Mouse (Mus musculus) stomach, embryonic 16.5 days (tissue): ENCODE results near the gene Gm49387. TPM values are rescaled to one million over a fixed set of nuclear protein-coding genes. Genes with fewer than 3 reads are reported as not detected.

Experiments used
- ATAC-seq: fragments of 200-750 bp; cut with Nextera tagmentation; 2 replicates; pipeline ENCODE4 v1.8.0; 2017; ENCODE audit warnings: moderate number of reproducible peaks, moderate TSS enrichment; ENCODE audit not compliant: insufficient read depth, low FRiP score
- H3K27ac ChIP-seq: fragments of 300-500 bp; sonication (generic); 2 replicates; pipeline ENCODE4 v1.5.1; 2014; ENCODE audit warnings: low read length
- H3K27me3 ChIP-seq: fragments of 300-500 bp; sonication (generic); 2 replicates; pipeline ENCODE4 v1.6.1; 2014; ENCODE audit warnings: low read length, control low read depth, mixed read lengths; ENCODE audit not compliant: control insufficient read depth, insufficient read depth
- H3K36me3 ChIP-seq: fragments of 300-500 bp; sonication (generic); 2 replicates; pipeline ENCODE4 v1.6.1; 2014; ENCODE audit warnings: low read length; ENCODE audit not compliant: control insufficient read depth, insufficient read depth
- H3K4me1 ChIP-seq: fragments of 300-500 bp; sonication (generic); 2 replicates; pipeline ENCODE4 v1.6.1; 2014; ENCODE audit warnings: low read length, control low read depth, mixed read lengths; ENCODE audit not compliant: control insufficient read depth, insufficient read depth
- H3K4me2 ChIP-seq: fragments of 300-500 bp; sonication (generic); 2 replicates; pipeline ENCODE4 v1.6.1; 2014; ENCODE audit warnings: low read depth, low read length, mixed read lengths
- H3K4me3 ChIP-seq: fragments of 300-500 bp; sonication (generic); replicated peaks from 2 replicates; pipeline ENCODE4 v1.5.1; 2014; ENCODE audit warnings: mild to moderate bottlenecking, low read length
- H3K9ac ChIP-seq: fragments of 300-500 bp; sonication (generic); 2 replicates; pipeline ENCODE4 v1.6.1; 2014; ENCODE audit warnings: low read length
- H3K9me3 ChIP-seq: fragments of 300-500 bp; sonication (generic); replicated peaks from 2 replicates; pipeline ENCODE4 v1.6.1; 2016; ENCODE audit warnings: low read length, control low read depth; ENCODE audit not compliant: control insufficient read depth
- WGBS: fragments of 180-500 bp; shearing (Covaris S2); extraction: QIAGEN DNeasy Blood & Tissue Kit; methylation state at CpG from one replicate; pipeline ENCODE4 v1.1.7; 2014; 5-methylcytosine and 5-hydroxymethylcytosine counted together
- polyA plus RNA-seq: library from polyadenylated mRNA; unstranded; fragments of >200 nt; fragmentation: Nextera tagmentation; extraction: Ambion mirVana; gene quantifications from 2 replicates; pipeline ENCODE4 v1.2.1, GENCODE M21; 2015

The Gm49387 gene
- polyA plus RNA-seq, 1 experiment from 2014 or later = 0.77 TPM

GRCm38 (mm10) chr14:31559216-31559615 lies 81.5 kb downstream of the Gm49387 start:
- Histone ChIP-seq H3K4me3 (no peak overlapping the region), H3K9me3 (no peaks in the 10 kb centered on the region), H3K4me1 (peaks cover 7% of the 10 kb centered on the region; the same call in 1 of the 2 replicates), H3K36me3 (no peaks in the 10 kb centered on the region), H3K27me3 (no peaks in the 10 kb centered on the region), H3K4me2 (no peak overlapping the region), H3K27ac (no peak overlapping the region), H3K9ac (no peak overlapping the region)
- 57% methylated on average over 5 of the region's 5 CpGs for WGBS
- no peak for ATAC-seq

GRCm38 (mm10) chr14:31557784-31558183 lies 82.9 kb downstream of the Gm49387 start:
- no peaks in the 10 kb centered on the region for H3K9me3 ChIP-seq
- no peak for ATAC-seq
- H3K4me3 ChIP-seq = no peak overlapping the region
- H3K27ac ChIP-seq = no peak overlapping the region
- H3K27me3 ChIP-seq = no peaks in the 10 kb centered on the region
- no peak overlapping the region for H3K9ac ChIP-seq
- H3K4me2 ChIP-seq = no peak overlapping the region
- no peaks in the 10 kb centered on the region for H3K36me3 ChIP-seq
- H3K4me1 ChIP-seq = peaks cover 7% of the 10 kb centered on the region; the same call in 1 of the 2 replicates
- WGBS = 66% methylated on average over 9 of the region's 9 CpGs

GRCm38 (mm10) chr14:31557273-31557672 lies 83.4 kb downstream of the Gm49387 start:
- ATAC-seq = no peak
- Histone ChIP-seq H3K27me3 (no peaks in the 10 kb centered on the region), H3K4me3 (no peak overlapping the region), H3K9me3 (no peaks in the 10 kb centered on the region), H3K36me3 (no peaks in the 10 kb centered on the region), H3K4me1 (peaks cover 7% of the 10 kb centered on the region; the same call in 1 of the 2 replicates), H3K27ac (no peak overlapping the region), H3K9ac (no peak overlapping the region), H3K4me2 (no peak overlapping the region)
- 87% methylated on average over 8 of the region's 8 CpGs for WGBS

- H3K9me3 ChIP-seq = no peaks in the 10 kb centered on the region
- H3K4me2 ChIP-seq = no peak overlapping the region
- H3K4me1 ChIP-seq = peaks cover 7% of the 10 kb centered on the region; the same call in 1 of the 2 replicates
- WGBS = 83% methylated on average over 9 of the region's 9 CpGs
- ATAC-seq = no peak
- H3K27ac ChIP-seq = no peak overlapping the region
- H3K4me3 ChIP-seq = no peak overlapping the region
- no peaks in the 10 kb centered on the region for H3K27me3 ChIP-seq
- no peaks in the 10 kb centered on the region for H3K36me3 ChIP-seq
- H3K9ac ChIP-seq = no peak overlapping the region
Measured at GRCm38 (mm10) chr14:31556526-31557260, 84.0 kb downstream of the Gm49387 start.

- Histone ChIP-seq H3K9ac (no peak overlapping the region), H3K9me3 (no peaks in the 10 kb centered on the region), H3K4me1 (peaks cover 6% of the 10 kb centered on the region; the same call in 1 of the 2 replicates), H3K27ac (no peak overlapping the region), H3K36me3 (no peaks in the 10 kb centered on the region), H3K27me3 (no peaks in the 10 kb centered on the region), H3K4me2 (no peak overlapping the region), H3K4me3 (no peak overlapping the region)
- ATAC-seq = no peak
- WGBS = 45% methylated on average over 14 of the region's 14 CpGs
Measured at GRCm38 (mm10) chr14:31555963-31556434, 84.7 kb downstream of the Gm49387 start.

GRCm38 (mm10) chr14:31555021-31555420 lies 85.7 kb downstream of the Gm49387 start:
- H3K9ac ChIP-seq = no peak overlapping the region
- no peaks in the 10 kb centered on the region for H3K4me1 ChIP-seq
- no peak overlapping the region for H3K4me3 ChIP-seq
- H3K36me3 ChIP-seq = no peaks in the 10 kb centered on the region
- H3K4me2 ChIP-seq = no peak overlapping the region
- no peak overlapping the region for H3K27ac ChIP-seq
- H3K27me3 ChIP-seq = no peaks in the 10 kb centered on the region
- ATAC-seq = no peak
- H3K9me3 ChIP-seq = no peaks in the 10 kb centered on the region
- 90% methylated on average over 7 of the region's 7 CpGs for WGBS

- WGBS = 60% methylated on average over 11 of the region's 11 CpGs
- Histone ChIP-seq H3K27me3 (no peaks in the 10 kb centered on the region), H3K4me2 (peak overlapping the region; percentile 30), H3K36me3 (no peaks in the 10 kb centered on the region), H3K4me1 (peaks cover 5% of the 10 kb centered on the region; the same call in 1 of the 2 replicates), H3K9ac (peak overlapping the region; percentile 33; the same call in 1 of the 2 replicates), H3K27ac (peak overlapping the region; percentile 65), H3K4me3 (no peak overlapping the region), H3K9me3 (no peaks in the 10 kb centered on the region)
- peak; percentile 75; the same call in 1 of the 2 replicates for ATAC-seq
Measured at GRCm38 (mm10) chr14:31543885-31544442, 96.7 kb downstream of the Gm49387 start.

- H3K4me2 ChIP-seq = no peak overlapping the region
- no peaks in the 10 kb centered on the region for H3K36me3 ChIP-seq
- no peak overlapping the region for H3K4me3 ChIP-seq
- no peak for ATAC-seq
- no peaks in the 10 kb centered on the region for H3K9me3 ChIP-seq
- H3K27me3 ChIP-seq = no peaks in the 10 kb centered on the region
- H3K27ac ChIP-seq = no peak overlapping the region
- WGBS = 72% methylated on average over 6 of the region's 6 CpGs
- H3K9ac ChIP-seq = no peak overlapping the region
- H3K4me1 ChIP-seq = no peaks in the 10 kb centered on the region
Measured at GRCm38 (mm10) chr14:31537298-31537697, 103.4 kb downstream of the Gm49387 start.

- ATAC-seq = no peak
- 51% methylated on average over 3 of the region's 3 CpGs for WGBS
Measured at GRCm38 (mm10) chr14:31532656-31533055, 108.0 kb downstream of the Gm49387 start.

More at GRCm38 (mm10) chr14:31532656-31533055, 108.0 kb downstream of the Gm49387 start:
- Histone ChIP-seq H3K4me1 (no peaks in the 10 kb centered on the region), H3K36me3 (no peaks in the 10 kb centered on the region), H3K9me3 (no peaks in the 10 kb centered on the region), H3K4me3 (no peak overlapping the region), H3K27ac (no peak overlapping the region), H3K27me3 (no peaks in the 10 kb centered on the region), H3K4me2 (no peak overlapping the region), H3K9ac (no peak overlapping the region)
